Mouse (Mus musculus) embryonic facial prominence, embryonic 14.5 days (tissue): ENCODE measurements at regions not wholly inside any gene's neighbourhood (a gene's known extent, or its start where the extent isn't known, plus 50 kb on each side); places are given as distances from the start of the nearest gene placed in this dataset.

ENCODE experiments used
- ATAC-seq: fragments of 200-750 bp; cut with Nextera tagmentation; 2 replicates; pipeline ENCODE4 v1.8.0; 2017; ENCODE audit warnings: low read depth, moderate number of reproducible peaks, moderate TSS enrichment
- DNase-seq: peaks from one replicate; pipeline ENCODE4 v3.0.0-alpha.2; 2015; ENCODE audit warnings: low spot score
- H3K27ac ChIP-seq: fragments of 300-500 bp; sonication (generic); replicated peaks from 2 replicates; pipeline ENCODE4 v1.5.1; 2014; ENCODE audit warnings: low read depth, mild to moderate bottlenecking, low read length, moderate library complexity
- H3K27me3 ChIP-seq: fragments of 300-500 bp; sonication (generic); replicated peaks from 2 replicates; pipeline ENCODE4 v1.6.1; 2014; ENCODE audit warnings: low read length; ENCODE audit not compliant: control insufficient read depth, insufficient read depth
- H3K36me3 ChIP-seq: fragments of 300-500 bp; sonication (generic); 2 replicates; pipeline ENCODE4 v1.6.1; 2014; ENCODE audit warnings: low read length, mixed read lengths; ENCODE audit not compliant: control insufficient read depth, insufficient read depth
- H3K4me1 ChIP-seq: fragments of 300-500 bp; sonication (generic); 2 replicates; pipeline ENCODE4 v1.6.1; 2014; ENCODE audit warnings: antibody characterized with exemption, low read length; ENCODE audit not compliant: control insufficient read depth, insufficient read depth
- H3K4me2 ChIP-seq: fragments of 300-500 bp; sonication (generic); 2 replicates; pipeline ENCODE4 v1.6.1; 2014; ENCODE audit warnings: low read depth, mild to moderate bottlenecking, low read length, moderate library complexity, mixed read lengths
- H3K4me3 ChIP-seq: fragments of 300-500 bp; sonication (generic); 2 replicates; pipeline ENCODE4 v1.5.1; 2014; ENCODE audit warnings: low read depth, mild to moderate bottlenecking, low read length
- H3K9ac ChIP-seq: fragments of 300-500 bp; sonication (generic); 2 replicates; pipeline ENCODE4 v1.6.1; 2014; ENCODE audit warnings: low read depth, mild to moderate bottlenecking, low read length, moderate library complexity, mixed read lengths
- H3K9me3 ChIP-seq: fragments of 300-500 bp; sonication (generic); 2 replicates; pipeline ENCODE4 v1.6.1; 2016; ENCODE audit warnings: low read length; ENCODE audit not compliant: control insufficient read depth
- WGBS: fragments of 180-500 bp; shearing (Covaris S2); extraction: QIAGEN DNeasy Blood & Tissue Kit; methylation state at CpG from one replicate; pipeline ENCODE4 v1.1.7; 2014; 5-methylcytosine and 5-hydroxymethylcytosine counted together

GRCm38 (mm10) chr6:107350503-107350902 is 179.1 kb upstream of the Lrrn1 start:
- 60% methylated on average over 4 of the region's 4 CpGs for WGBS
- Histone ChIP-seq H3K36me3 (no peaks in the 10 kb centered on the region), H3K27me3 (no peaks in the 10 kb centered on the region), H3K9me3 (no peaks in the 10 kb centered on the region), H3K9ac (no peak overlapping the region), H3K4me1 (no peaks in the 10 kb centered on the region), H3K4me2 (no peak overlapping the region), H3K4me3 (no peak overlapping the region), H3K27ac (no peak overlapping the region)
- no peak for ATAC-seq
- DNase-seq = peak; percentile 15

- no peaks in the 10 kb centered on the region for H3K4me1 ChIP-seq
- H3K27ac ChIP-seq = no peak overlapping the region
- H3K4me2 ChIP-seq = no peak overlapping the region
- no peak overlapping the region for H3K4me3 ChIP-seq
- no peak overlapping the region for H3K9ac ChIP-seq
- no peaks in the 10 kb centered on the region for H3K27me3 ChIP-seq
- H3K9me3 ChIP-seq = no peaks in the 10 kb centered on the region
- no peaks in the 10 kb centered on the region for H3K36me3 ChIP-seq
- ATAC-seq = no peak
- no peak for DNase-seq
These were observed 154.3 kb upstream of the Lrrn1 start for GRCm38 (mm10) chr6:107375274-107375673.

GRCm38 (mm10) chr6:107378489-107378888 is 151.1 kb upstream of the Lrrn1 start:
- no peak overlapping the region for H3K9ac ChIP-seq
- no peak for ATAC-seq
- no peak overlapping the region for H3K4me2 ChIP-seq
- WGBS = 93% methylated on average over 1 of the region's 1 CpGs
- H3K4me3 ChIP-seq = no peak overlapping the region
- no peaks in the 10 kb centered on the region for H3K36me3 ChIP-seq
- H3K9me3 ChIP-seq = no peaks in the 10 kb centered on the region
- no peak for DNase-seq
- H3K4me1 ChIP-seq = no peaks in the 10 kb centered on the region
- H3K27ac ChIP-seq = no peak overlapping the region
- no peaks in the 10 kb centered on the region for H3K27me3 ChIP-seq

GRCm38 (mm10) chr6:107380621-107381020 is 148.9 kb upstream of the Lrrn1 start:
- H3K9me3 ChIP-seq = no peaks in the 10 kb centered on the region
- ATAC-seq (no peak), DNase-seq (no peak)
- WGBS = 47% methylated on average over 1 of the region's 1 CpGs
- no peak overlapping the region for H3K9ac ChIP-seq
- H3K4me3 ChIP-seq = no peak overlapping the region
- H3K4me2 ChIP-seq = no peak overlapping the region
- H3K27ac ChIP-seq = no peak overlapping the region
- no peaks in the 10 kb centered on the region for H3K4me1 ChIP-seq
- no peaks in the 10 kb centered on the region for H3K36me3 ChIP-seq
- no peaks in the 10 kb centered on the region for H3K27me3 ChIP-seq

- H3K27ac ChIP-seq = no peak overlapping the region
- no peak overlapping the region for H3K9ac ChIP-seq
- no peaks in the 10 kb centered on the region for H3K9me3 ChIP-seq
- no peak overlapping the region for H3K4me2 ChIP-seq
- H3K36me3 ChIP-seq = no peaks in the 10 kb centered on the region
- H3K4me1 ChIP-seq = no peaks in the 10 kb centered on the region
- no peak overlapping the region for H3K4me3 ChIP-seq
- H3K27me3 ChIP-seq = no peaks in the 10 kb centered on the region
- ATAC-seq = no peak
- DNase-seq = no peak
- WGBS = 65% methylated on average over 7 of the region's 7 CpGs
These were observed 143.4 kb upstream of the Lrrn1 start for GRCm38 (mm10) chr6:107386094-107386678.

- Histone ChIP-seq H3K4me1 (no peaks in the 10 kb centered on the region), H3K4me3 (no peak overlapping the region), H3K27ac (no peak overlapping the region), H3K9ac (no peak overlapping the region), H3K4me2 (no peak overlapping the region), H3K9me3 (no peaks in the 10 kb centered on the region), H3K36me3 (no peaks in the 10 kb centered on the region), H3K27me3 (no peaks in the 10 kb centered on the region)
- ATAC-seq (no peak), DNase-seq (peak; percentile 9)
- WGBS = 54% methylated on average over 3 of the region's 3 CpGs
These were observed 139.7 kb upstream of the Lrrn1 start for GRCm38 (mm10) chr6:107389892-107390291.

GRCm38 (mm10) chr6:107394611-107395010 is 135.0 kb upstream of the Lrrn1 start:
- Histone ChIP-seq H3K27ac (no peak overlapping the region), H3K9ac (no peak overlapping the region), H3K4me3 (no peak overlapping the region), H3K4me2 (no peak overlapping the region), H3K36me3 (no peaks in the 10 kb centered on the region), H3K4me1 (no peaks in the 10 kb centered on the region), H3K9me3 (no peaks in the 10 kb centered on the region), H3K27me3 (no peaks in the 10 kb centered on the region)
- WGBS = 75% methylated on average over 2 of the region's 2 CpGs
- DNase-seq (no peak), ATAC-seq (no peak)

- Histone ChIP-seq H3K36me3 (no peaks in the 10 kb centered on the region), H3K27ac (no peak overlapping the region), H3K9me3 (no peaks in the 10 kb centered on the region), H3K4me1 (no peaks in the 10 kb centered on the region), H3K9ac (no peak overlapping the region), H3K27me3 (no peaks in the 10 kb centered on the region), H3K4me3 (no peak overlapping the region), H3K4me2 (no peak overlapping the region)
- DNase-seq = peak; percentile 79
- WGBS = 70% methylated on average over 4 of the region's 4 CpGs
- ATAC-seq = no peak
These were observed 113.8 kb upstream of the Lrrn1 start for GRCm38 (mm10) chr6:107415766-107416165.

GRCm38 (mm10) chr6:107422091-107422490 is 107.5 kb upstream of the Lrrn1 start:
- Histone ChIP-seq H3K4me1 (no peaks in the 10 kb centered on the region), H3K4me2 (no peak overlapping the region), H3K36me3 (no peaks in the 10 kb centered on the region), H3K4me3 (no peak overlapping the region), H3K27me3 (no peaks in the 10 kb centered on the region), H3K9me3 (no peaks in the 10 kb centered on the region), H3K9ac (no peak overlapping the region), H3K27ac (no peak overlapping the region)
- ATAC-seq (no peak), DNase-seq (no peak)
- 51% methylated on average over 3 of the region's 3 CpGs for WGBS
